Mouse (Mus musculus): ENCODE measurements around the gene Sh3bp2.

- TF ChIP-seq CTCF (IDR thresholded peaks at IDR 0.05; ENCODE audit: borderline replicate concordance, control insufficient read depth, extremely low read depth, insufficient read depth, low read length, poor library complexity) = no peak
- no peak for TF ChIP-seq POLR2A (IDR thresholded peaks at IDR 0.05; ENCODE audit: control insufficient read depth, extremely low read depth, insufficient read depth, low read length, poor library complexity)
Measured at GRCm38 (mm10) chr5:34564291-34564690, 38.7 kb downstream of the Sh3bp2 start.

All from thymus, adult 2 months (tissue).